Mouse (Mus musculus) lung, embryonic 14.5 days (tissue): Measurements from ENCODE around the gene Pdxk. TPM values are rescaled to one million over a fixed set of nuclear protein-coding genes. Genes with fewer than 3 reads are reported as not detected.

Source experiments
- ATAC-seq: fragments of 200-750 bp; cut with Nextera tagmentation; 2 replicates; pipeline ENCODE4 v1.8.0; 2017; ENCODE audit warnings: mild to moderate bottlenecking, moderate TSS enrichment, moderate library complexity; ENCODE audit not compliant: insufficient read depth
- DNase-seq: peaks from one replicate; pipeline ENCODE4 v3.0.0-alpha.2; 2015
- H3K27ac ChIP-seq: fragments of 300-500 bp; sonication (generic); 2 replicates; pipeline ENCODE4 v1.5.1; 2014; ENCODE audit warnings: low read depth, mild to moderate bottlenecking, moderate library complexity
- H3K27me3 ChIP-seq: fragments of 300-500 bp; sonication (generic); 2 replicates; pipeline ENCODE4 v1.6.1; 2014; ENCODE audit warnings: low read length, control low read depth; ENCODE audit not compliant: insufficient read depth
- H3K36me3 ChIP-seq: fragments of 300-500 bp; sonication (generic); 2 replicates; pipeline ENCODE4 v1.6.1; 2014; ENCODE audit warnings: control low read depth; ENCODE audit not compliant: insufficient read depth
- H3K4me1 ChIP-seq: fragments of 300-500 bp; sonication (generic); 2 replicates; pipeline ENCODE4 v1.6.1; 2014; ENCODE audit warnings: antibody characterized with exemption, control low read depth; ENCODE audit not compliant: insufficient read depth
- H3K4me2 ChIP-seq: fragments of 300-500 bp; sonication (generic); 2 replicates; pipeline ENCODE4 v1.6.1; 2014; ENCODE audit warnings: mild to moderate bottlenecking
- H3K4me3 ChIP-seq: fragments of 300-500 bp; sonication (generic); 2 replicates; pipeline ENCODE4 v1.5.1; 2014; ENCODE audit warnings: low read depth, low read length
- H3K9ac ChIP-seq: fragments of 300-500 bp; sonication (generic); 2 replicates; pipeline ENCODE4 v1.6.1; 2014
- H3K9me3 ChIP-seq: fragments of 300-500 bp; sonication (generic); 2 replicates; pipeline ENCODE4 v1.6.1; 2016; ENCODE audit warnings: low read depth, low read length, control low read depth
- CTCF ChIP-seq: IDR thresholded peaks from 2 replicates; pipeline ENCODE4 v1.5.1; 2016; ENCODE audit warnings: antibody characterized with exemption, low read depth
- WGBS: fragments of 180-500 bp; shearing (Covaris S2); extraction: QIAGEN DNeasy Blood & Tissue Kit; methylation state at CpG from one replicate; pipeline ENCODE4 v1.1.7; 2014; 5-methylcytosine and 5-hydroxymethylcytosine counted together
- polyA plus RNA-seq: library from polyadenylated mRNA; unstranded; fragments of >200 nt; fragmentation: Nextera tagmentation; extraction: Ambion mirVana; gene quantifications from 2 replicates; pipeline ENCODE4 v1.2.1, GENCODE M21; 2014

Pdxk gene
- polyA plus RNA-seq, 1 experiment from 2014 or later = 6.9 TPM

DNA sequence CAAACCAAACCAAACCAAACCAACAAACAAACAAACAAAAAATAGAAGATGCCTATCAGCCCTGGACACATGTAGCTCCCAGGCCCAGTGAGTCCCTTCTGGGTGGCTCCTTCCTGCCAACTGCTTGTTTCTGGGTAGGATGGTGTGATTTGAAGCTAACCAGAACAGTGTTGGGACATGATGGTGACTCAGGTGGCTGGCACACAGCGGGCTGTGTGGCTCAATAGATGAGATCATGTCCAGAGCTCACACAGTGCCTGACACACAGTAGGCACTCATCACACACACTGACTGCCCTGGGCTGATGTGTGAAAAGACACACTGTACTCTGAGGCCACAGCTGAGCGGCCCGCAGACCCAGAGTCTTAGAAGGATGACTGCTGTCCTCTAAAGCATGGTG, 18.6 kb downstream of the Pdxk start:
- peaks cover 15% of the 10 kb centered on the region; the same call in 1 of the 2 replicates for H3K36me3 ChIP-seq
- H3K9ac ChIP-seq = no peak overlapping the region
- no peak for DNase-seq

DNA sequence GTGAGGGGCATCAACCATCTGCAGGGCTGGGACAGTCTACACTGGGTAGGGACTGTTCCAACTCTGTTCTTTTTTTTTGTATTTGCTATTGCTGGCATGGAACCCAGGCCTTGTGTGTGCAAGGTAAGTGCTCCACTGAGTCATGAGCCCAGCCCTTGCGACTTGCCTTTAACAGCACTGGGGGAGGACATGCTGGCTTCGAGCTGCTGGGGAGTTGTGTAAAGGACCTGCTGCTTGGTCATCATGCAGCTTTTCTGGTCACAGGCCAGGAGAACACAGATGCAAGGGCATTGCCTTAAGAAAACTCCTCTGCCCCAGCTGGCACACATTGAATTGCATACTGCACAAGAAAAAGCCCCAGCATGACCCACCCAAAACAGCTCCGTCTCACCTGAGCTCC, 22.5 kb downstream of the Pdxk start:
- H3K4me2 ChIP-seq = no peak overlapping the region
- H3K4me3 ChIP-seq = no peak overlapping the region
- no peak overlapping the region for H3K27ac ChIP-seq
- WGBS = 89% methylated on average over 3 of the region's 3 CpGs
- peaks cover 3% of the 10 kb centered on the region; the same call in 1 of the 2 replicates for H3K36me3 ChIP-seq
- TF ChIP-seq CTCF = no peak
- H3K4me1 ChIP-seq = no peaks in the 10 kb centered on the region
- H3K9me3 ChIP-seq = no peaks in the 10 kb centered on the region
- ATAC-seq (no peak), DNase-seq (no peak)
- H3K9ac ChIP-seq = no peak overlapping the region
- no peaks in the 10 kb centered on the region for H3K27me3 ChIP-seq

More for the DNA sequence above, 18.6 kb downstream of the Pdxk start:
- Histone ChIP-seq H3K4me2 (no peak overlapping the region), H3K4me1 (no peaks in the 10 kb centered on the region), H3K4me3 (no peak overlapping the region), H3K27ac (no peak overlapping the region), H3K9me3 (no peaks in the 10 kb centered on the region), H3K27me3 (no peaks in the 10 kb centered on the region)
- 84% methylated on average over 3 of the region's 3 CpGs for WGBS
- no peak for TF ChIP-seq CTCF
- ATAC-seq = no peak

DNA sequence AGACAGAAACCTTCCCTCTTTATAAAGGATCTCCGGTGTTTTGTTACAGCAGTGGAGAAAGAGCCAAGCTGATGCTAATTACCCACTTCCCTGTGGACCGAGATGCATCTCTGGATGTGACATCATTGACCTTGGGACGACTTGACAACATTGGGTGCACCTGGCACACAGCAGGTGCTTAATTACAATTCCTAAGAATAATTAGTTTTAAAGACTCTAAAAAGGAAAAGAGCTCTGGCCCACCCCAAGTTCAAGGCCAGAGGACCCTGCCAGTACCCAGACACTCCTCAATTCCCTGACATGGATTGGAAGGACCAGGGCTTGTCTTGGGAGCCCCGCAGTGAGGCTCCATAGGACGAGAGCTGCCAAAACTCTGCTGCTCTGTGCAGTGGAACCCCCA, 23.2 kb downstream of the Pdxk start:
- no peaks in the 10 kb centered on the region for H3K9me3 ChIP-seq
- peaks cover 3% of the 10 kb centered on the region; the same call in 1 of the 2 replicates for H3K36me3 ChIP-seq
- no peak for TF ChIP-seq CTCF
- H3K27me3 ChIP-seq = no peaks in the 10 kb centered on the region
- H3K4me2 ChIP-seq = no peak overlapping the region
- H3K4me3 ChIP-seq = no peak overlapping the region
- WGBS = 83% methylated on average over 5 of the region's 5 CpGs
- no peak overlapping the region for H3K27ac ChIP-seq
- DNase-seq (no peak), ATAC-seq (no peak)
- no peak overlapping the region for H3K9ac ChIP-seq
- H3K4me1 ChIP-seq = no peaks in the 10 kb centered on the region

DNA sequence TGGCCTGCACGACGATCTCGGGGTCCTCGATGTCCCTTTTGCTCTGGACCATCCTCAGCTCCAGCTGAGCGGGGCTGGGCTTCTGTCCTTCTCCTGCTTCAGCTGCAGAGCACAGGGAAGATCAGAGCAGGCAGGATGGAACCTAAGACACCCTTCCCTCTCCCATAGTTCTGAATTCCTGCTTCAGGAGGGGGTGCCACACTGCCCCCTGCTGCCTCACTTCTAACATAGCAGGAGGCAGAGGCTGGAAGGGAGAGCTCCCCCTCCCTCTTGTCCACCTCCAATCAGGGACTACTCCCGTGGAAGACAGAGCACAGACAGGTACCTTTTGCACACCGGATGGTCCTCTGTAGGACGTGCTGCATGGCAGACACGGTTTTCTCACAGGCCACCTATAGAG, 24.0 kb downstream of the Pdxk start:
- no peak; the same call in 1 of the 2 replicates for ATAC-seq
- WGBS = 66% methylated on average over 9 of the region's 9 CpGs
- Histone ChIP-seq H3K4me1 (no peaks in the 10 kb centered on the region), H3K9ac (no peak overlapping the region), H3K4me2 (no peak overlapping the region), H3K36me3 (peaks cover 3% of the 10 kb centered on the region; the same call in 1 of the 2 replicates), H3K4me3 (no peak overlapping the region), H3K27ac (no peak overlapping the region), H3K27me3 (no peaks in the 10 kb centered on the region), H3K9me3 (no peaks in the 10 kb centered on the region)
- no peak for DNase-seq
- peak; percentile 75 for TF ChIP-seq CTCF

DNA sequence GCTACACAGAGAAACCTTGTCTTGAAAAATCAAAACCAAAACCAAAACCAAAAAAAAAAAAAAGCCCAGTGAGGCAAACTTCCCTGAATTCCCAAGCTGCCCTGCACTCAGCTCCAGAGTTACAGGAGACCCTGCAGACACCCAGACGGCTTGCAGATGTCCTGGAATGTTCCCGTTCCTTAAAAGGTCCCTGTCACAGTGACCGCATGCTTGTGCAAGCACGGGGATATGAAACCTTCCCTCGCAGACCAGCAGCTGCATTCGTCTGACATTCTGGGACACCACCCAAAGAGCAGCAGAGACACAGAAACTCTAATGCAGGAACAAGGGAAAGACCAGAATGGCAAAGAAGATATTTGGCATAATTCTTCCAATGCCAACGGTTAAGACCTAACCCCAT, 24.8 kb downstream of the Pdxk start:
- TF ChIP-seq CTCF = no peak
- 79% methylated on average over 7 of the region's 7 CpGs for WGBS
- no peak overlapping the region for H3K27ac ChIP-seq

DNA sequence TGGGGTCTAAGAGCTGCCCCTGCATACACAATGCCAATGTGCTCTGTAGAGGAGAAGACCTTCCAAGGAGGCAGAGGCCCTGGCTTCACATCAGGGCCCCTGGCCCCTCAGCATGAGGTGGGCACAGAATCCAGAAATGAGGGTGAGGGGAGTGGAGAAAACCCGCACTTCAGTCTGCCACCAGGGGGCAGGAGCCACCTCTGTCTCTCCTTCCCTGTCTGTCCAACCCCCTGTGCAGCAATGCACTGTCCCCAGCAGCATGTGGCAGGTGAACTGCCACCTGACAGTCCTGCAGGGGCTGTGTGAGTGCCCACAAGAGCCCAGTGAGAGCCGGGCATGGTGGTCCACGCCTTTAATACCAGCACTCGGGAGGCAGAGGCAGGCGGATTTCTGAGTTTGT, 25.2 kb downstream of the Pdxk start:
- DNase-seq = no peak
- 70% methylated on average over 4 of the region's 5 CpGs for WGBS
- H3K36me3 ChIP-seq = peaks cover 3% of the 10 kb centered on the region; the same call in 1 of the 2 replicates

More for the DNA sequence above, 24.8 kb downstream of the Pdxk start:
- Histone ChIP-seq H3K9ac (no peak overlapping the region), H3K27me3 (no peaks in the 10 kb centered on the region), H3K4me3 (no peak overlapping the region), H3K36me3 (peaks cover 3% of the 10 kb centered on the region; the same call in 1 of the 2 replicates), H3K9me3 (no peaks in the 10 kb centered on the region), H3K4me1 (no peaks in the 10 kb centered on the region), H3K4me2 (no peak overlapping the region)
- DNase-seq = no peak
- no peak for ATAC-seq

DNA sequence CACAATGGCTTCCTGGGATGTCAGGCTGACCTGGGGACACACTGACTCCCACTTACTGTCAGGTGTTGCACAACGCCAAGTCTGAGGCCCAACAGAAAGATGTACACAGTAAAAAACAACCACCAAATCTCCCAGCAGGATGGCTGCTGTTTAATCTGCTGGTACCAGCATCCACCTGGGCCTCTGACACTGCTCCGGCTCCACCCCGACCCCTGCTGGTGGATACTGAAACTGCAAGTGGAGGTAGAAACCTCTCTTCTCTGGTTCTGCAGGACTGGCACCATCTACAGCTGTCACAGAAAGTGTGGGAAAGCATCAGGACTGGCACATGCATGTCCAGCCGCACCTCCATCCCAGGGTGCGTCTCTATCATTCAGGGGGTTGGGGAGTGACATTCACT, 26.7 kb downstream of the Pdxk start:
- 10% methylated on average over 5 of the region's 5 CpGs for WGBS

More for the DNA sequence above, 25.2 kb downstream of the Pdxk start:
- H3K4me3 ChIP-seq = no peak overlapping the region
- TF ChIP-seq CTCF = peak; percentile 70
- no peak overlapping the region for H3K27ac ChIP-seq
- no peaks in the 10 kb centered on the region for H3K27me3 ChIP-seq
- H3K9ac ChIP-seq = no peak overlapping the region
- no peaks in the 10 kb centered on the region for H3K9me3 ChIP-seq
- ATAC-seq = no peak
- H3K4me1 ChIP-seq = no peaks in the 10 kb centered on the region
- no peak overlapping the region for H3K4me2 ChIP-seq

More for the DNA sequence above, 26.7 kb downstream of the Pdxk start:
- no peaks in the 10 kb centered on the region for H3K4me1 ChIP-seq
- no peaks in the 10 kb centered on the region for H3K27me3 ChIP-seq
- TF ChIP-seq CTCF = peak; percentile 98
- no peak overlapping the region for H3K4me2 ChIP-seq
- no peak overlapping the region for H3K9ac ChIP-seq
- no peaks in the 10 kb centered on the region for H3K36me3 ChIP-seq
- DNase-seq = peak; percentile 76
- no peak overlapping the region for H3K27ac ChIP-seq
- no peaks in the 10 kb centered on the region for H3K9me3 ChIP-seq
- no peak overlapping the region for H3K4me3 ChIP-seq
- peak; percentile 26; the same call in 1 of the 2 replicates for ATAC-seq
